In genomic region chr15:62273855-62274488, GRCm38 (mm10) we compare ENCODE assay signal across 22 mouse cellular contexts.
DNase-seq lines count a peak whose midpoint lies in the region; ATAC-seq and TF ChIP-seq lines count a peak whose summit lies in the region.
"Had no signal": no experiment of that assay in that cellular context is flagged by ENCODE, and none has a peak within 500 bp of the region (broad histone marks: within the 10 kb centered on the region; RNA-seq: fewer than 3 reads in every experiment).

No protein-coding gene starts in this region.

- intact Hi-C loops in heart, postnatal 25 days (cut with DNase I), result no loop called here

- TF ChIP-seq RAD21 in CH12.LX (IDR thresholded peaks at IDR 0.05; ENCODE audit: low read depth, low read length) (peak; percentile 29), MEL (IDR thresholded peaks at IDR 0.05; ENCODE audit: low read depth, low read length) (no peak)

- H3K27ac ChIP-seq in CH12.LX (ENCODE audit: insufficient read depth, low read depth) (peak overlapping the region; percentile 98), MEL (ENCODE audit: control insufficient read depth, low read depth, low read length) (no peak overlapping the region)
- H3K27ac ChIP-seq in midbrain, embryonic 15.5 days, result no peak overlapping the region

- in situ Hi-C loops in CH12.LX (cut with MboI; ENCODE audit: low pct_ligation_motif_present, low pct_unique_long_range_greater_than_20kb, low sequenced_read_pairs), result loop anchor here (5.0 to 25.0 kb wide), 3 partner anchors 53 to 862 kb away; no protein-coding TSS in a partner anchor

- peak; percentile 97 for TF ChIP-seq EP300 in CH12.LX (IDR thresholded peaks at IDR 0.05; ENCODE audit: low read length)
- no peak for TF ChIP-seq EP300 in MEL (IDR thresholded peaks at IDR 0.05; ENCODE audit: low read depth in 1 of 2, low read length in 2 of 2)

- H3K27me3 ChIP-seq in CH12.LX (replicated peaks) (no peaks in the 10 kb centered on the region), MEL (ENCODE audit: control insufficient read depth in 1 of 2, insufficient read depth in 2 of 2, low read length in 2 of 2) (no peaks in the 10 kb centered on the region)
- no peaks in the 10 kb centered on the region for H3K27me3 ChIP-seq in midbrain, embryonic 15.5 days (replicated peaks)
- H3K27me3 ChIP-seq: Patski had no signal

- H3K4me1 ChIP-seq in CH12.LX (ENCODE audit: control insufficient read depth in 1 of 2, insufficient read depth in 2 of 2), result peaks cover 44 to 82% of the 10 kb centered on the region in 2 experiments
- peaks cover 0 to 2% of the 10 kb centered on the region in 2 experiments; a peak in 1 of 4 replicates for H3K4me1 ChIP-seq in MEL (ENCODE audit: control insufficient read depth in 1 of 2, insufficient read depth in 2 of 2, low read length in 2 of 2)
- no peaks in the 10 kb centered on the region for H3K4me1 ChIP-seq in midbrain, embryonic 15.5 days

- H3K9ac ChIP-seq in CH12.LX (ENCODE audit: insufficient read depth, low read depth) (peak overlapping the region; percentile 40; the same call in 1 of the 2 replicates), MEL (ENCODE audit: control insufficient read depth, low read depth, low read length, poor library complexity, severe bottlenecking) (no peak overlapping the region)
- no peak overlapping the region for H3K9ac ChIP-seq in midbrain, embryonic 15.5 days

- H3K9me3 ChIP-seq in CH12.LX (replicated peaks; ENCODE audit: low read length) (peaks cover 9% of the 10 kb centered on the region), MEL (replicated peaks; ENCODE audit: insufficient read depth, low read length) (no peaks in the 10 kb centered on the region)
- no peaks in the 10 kb centered on the region for H3K9me3 ChIP-seq in midbrain, embryonic 15.5 days
- H3K9me3 ChIP-seq: G1E had no signal

- H3K4me2 ChIP-seq in CH12.LX (ENCODE audit: insufficient read depth, low read depth, poor library complexity, severe bottlenecking), result no peak overlapping the region
- no peak overlapping the region for H3K4me2 ChIP-seq in midbrain, embryonic 15.5 days

- no peak for ATAC-seq in midbrain, embryonic 15.5 days (replicated peaks)
- ATAC-seq: activated CD4-positive, CD25-positive, alpha-beta regulatory T cell, adult 4 months; CD4-positive, CD25-positive, alpha-beta regulatory T cell, adult 4 months; Patski had no signal

- WGBS in midbrain, embryonic 15.5 days, result 89% methylated on average over 1 of the region's 1 CpGs

- TF ChIP-seq CTCF in CH12.LX (conservative IDR thresholded peaks at IDR 0.05 in 1 of 2, IDR thresholded peaks at IDR 0.05 in 1 of 2; ENCODE audit: low read depth in 2 of 2, low read length in 2 of 2) (no peak), MEL (IDR thresholded peaks at IDR 0.05 in 2 of 3, conservative IDR thresholded peaks at IDR 0.05 in 1 of 3; ENCODE audit: control insufficient read depth in 1 of 3, insufficient read depth in 1 of 3, low read depth in 2 of 3, low read length in 3 of 3, poor library complexity in 1 of 3, severe bottlenecking in 1 of 3) (no peak)

- TF ChIP-seq POLR2A in CH12.LX (IDR thresholded peaks at IDR 0.05; ENCODE audit: low read depth, low read length) (no peak), MEL (IDR thresholded peaks at IDR 0.05; ENCODE audit: control insufficient read depth in 1 of 2, insufficient read depth in 1 of 2, low read depth in 1 of 2, low read length in 2 of 2, poor library complexity in 1 of 2) (no peak)

- DNase-seq in heart, adult 11 months, result peak; percentile 50
- DNase-seq in heart, postnatal 25 days (ENCODE audit: low spot score), result no peak
- DNase-seq in CH12.LX (ENCODE audit: extremely low read depth), result peak; percentile 99
- DNase-seq in MEL (ENCODE audit: low read depth, low spot score), result no peak
- no peak for DNase-seq in yolk sac, embryonic 10.5 days (ENCODE audit: low spot score)
- DNase-seq: adrenal gland, adult 2 months; adrenal gland, adult 8-10 months; adrenal gland, postnatal 10 days; adrenal gland, postnatal 14 days; adrenal gland, postnatal 25 days; adrenal gland, postnatal 36 days; B cell, adult 2 months; cerebellum, adult 11 months; cerebellum, adult 11-12 months; cerebellum, adult 18-20 months; cerebellum, adult 2 months; cerebellum, adult 8-10 months had no signal

- dilution Hi-C loops in CH12.LX (cut with MboI; ENCODE audit: extremely low pct_ligation_motif_present, extremely low pct_unique_long_range_greater_than_20kb, low sequenced_read_pairs), result no loop called here

- no peaks in the 10 kb centered on the region for H3K36me3 ChIP-seq in CH12.LX (replicated peaks in 1 of 2; ENCODE audit: control insufficient read depth in 1 of 2, insufficient read depth in 1 of 2, low read length in 1 of 2)
- no peaks in the 10 kb centered on the region for H3K36me3 ChIP-seq in MEL (ENCODE audit: control insufficient read depth in 1 of 2, insufficient read depth in 2 of 2, low read length in 2 of 2)
- H3K36me3 ChIP-seq in midbrain, embryonic 15.5 days (replicated peaks), result no peaks in the 10 kb centered on the region
- H3K36me3 ChIP-seq: G1E had no signal

- no peaks in the 10 kb centered on the region for H3K79me2 ChIP-seq in CH12.LX (replicated peaks; ENCODE audit: control insufficient read depth, extremely low read depth, insufficient read depth, poor library complexity, severe bottlenecking)
- no peaks in the 10 kb centered on the region for H3K79me2 ChIP-seq in MEL (ENCODE audit: control insufficient read depth, insufficient read depth, low read length, poor library complexity)

- no peak overlapping the region for H3K4me3 ChIP-seq in CH12.LX (replicated peaks in 1 of 3; ENCODE audit: low read depth in 2 of 3, low read length in 2 of 3, poor library complexity in 1 of 3)
- H3K4me3 ChIP-seq in MEL (ENCODE audit: control insufficient read depth in 1 of 2, insufficient read depth in 1 of 2, low read depth in 2 of 2, low read length in 2 of 2), result no peak overlapping the region
- H3K4me3 ChIP-seq in midbrain, embryonic 15.5 days, result no peak overlapping the region

TF ChIP-seq in CH12.LX, 34 proteins besides CTCF, POLR2A, EP300 and RAD21 (continues in another document):
- TF ChIP-seq MAX (IDR thresholded peaks at IDR 0.05; ENCODE audit: low read length) (peak; percentile 69), IRF4 (IDR thresholded peaks at IDR 0.05; ENCODE audit: low read depth, low read length) (peak; percentile 84), CHD1 (IDR thresholded peaks at IDR 0.05; ENCODE audit: low read depth, low read length) (no peak), ELF1 (IDR thresholded peaks at IDR 0.05; ENCODE audit: low read depth, low read length) (peak; percentile 31; the same call in 1 of the 2 replicates), E2F4 (IDR thresholded peaks at IDR 0.05; ENCODE audit: insufficient replicate concordance, low read depth, low read length) (no peak), JUND (conservative IDR thresholded peaks at IDR 0.05; ENCODE audit: low read depth, low read length) (peak; percentile 67), USF1 (IDR thresholded peaks at IDR 0.05; ENCODE audit: low read depth, low read length) (peak; percentile 61), POLR2AphosphoS2 (IDR thresholded peaks at IDR 0.05; ENCODE audit: low read depth, low read length) (no peak), JUN (IDR thresholded peaks at IDR 0.05; ENCODE audit: insufficient read depth, low read depth, low read length) (peak; percentile 54), MAFK (IDR thresholded peaks at IDR 0.05; ENCODE audit: insufficient replicate concordance, low read length) (peak; percentile 22; the same call in 1 of the 2 replicates), MAZ (IDR thresholded peaks at IDR 0.05; ENCODE audit: low read depth, low read length) (peak; percentile 91), MEF2A (IDR thresholded peaks at IDR 0.05; ENCODE audit: borderline replicate concordance, low read depth, low read length) (peak; percentile 97), UBTF (IDR thresholded peaks at IDR 0.05; ENCODE audit: low read depth, low read length) (0 out of 2 replicates have a peak, but pooled peaks have one; percentile 59), SIN3A (IDR thresholded peaks at IDR 0.05; ENCODE audit: low read length) (peak; percentile 79), USF2 (conservative IDR thresholded peaks at IDR 0.05; ENCODE audit: low read depth, low read length) (peak; percentile 34; the same call in 1 of the 2 replicates), RCOR1 (conservative IDR thresholded peaks at IDR 0.05; ENCODE audit: low read depth, low read length) (peak; percentile 94; the same call in 1 of the 2 replicates), ZMIZ1 (IDR thresholded peaks at IDR 0.05; ENCODE audit: low read depth, low read length) (no peak)

TF ChIP-seq in MEL, 35 proteins besides CTCF, POLR2A, EP300 and RAD21:
- 0 out of 2 replicates have a peak, but pooled peaks have one; percentile 22 for TF ChIP-seq MXI1 (IDR thresholded peaks at IDR 0.05; ENCODE audit: low read depth, low read length)
- TF ChIP-seq MYC (IDR thresholded peaks at IDR 0.05; ENCODE audit: low read depth, low read length), result no peak
- TF ChIP-seq POLR2AphosphoS2 (IDR thresholded peaks at IDR 0.05; ENCODE audit: low read length), result no peak
- TF ChIP-seq MEF2A (IDR thresholded peaks at IDR 0.05; ENCODE audit: extremely low read depth, insufficient replicate concordance, low read depth, low read length, poor library complexity, severe bottlenecking), result no peak
- no peak for TF ChIP-seq UBTF (IDR thresholded peaks at IDR 0.05; ENCODE audit: borderline replicate concordance, insufficient read depth, low read depth, low read length)

Comparison
In these comparisons a context has a peak if more than half of its experiments do, and no peak if none do; other contexts are left out.
1. DNase-seq: peak in heart, adult 11 months (single experiment) and CH12.LX (single experiment); none in heart, postnatal 25 days (single experiment), MEL (single experiment) and yolk sac, embryonic 10.5 days (single experiment).